In the genomic region with DNA sequence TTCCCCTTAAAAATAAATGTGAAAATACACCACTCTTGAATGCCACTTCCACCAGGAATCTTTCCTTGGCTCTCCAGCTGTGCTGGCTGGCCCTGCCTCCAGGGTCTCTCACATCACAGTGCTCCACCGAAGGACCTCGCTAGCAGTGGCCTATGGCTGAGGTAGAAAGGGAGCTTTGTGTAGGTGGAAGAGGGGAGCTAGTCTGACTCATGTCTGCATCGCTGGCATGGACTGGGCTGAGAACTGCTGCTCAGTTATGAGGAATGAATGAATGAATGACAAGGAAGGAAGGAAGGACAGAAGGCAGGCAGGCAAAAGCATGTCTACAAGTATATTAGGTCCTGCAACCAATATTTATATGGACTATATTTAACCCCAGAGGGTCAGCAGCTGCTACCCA, we compare ENCODE assay signal across 11 mouse cellular contexts. TPM values are rescaled to one million over a fixed set of nuclear protein-coding genes. Genes with fewer than 3 reads are reported as not detected.
DNase-seq lines count a peak whose midpoint lies in the region; ATAC-seq and TF ChIP-seq lines count a peak whose summit lies in the region.
"Had no signal": no experiment of that assay in that cellular context is flagged by ENCODE, and none has a peak within 500 bp of the region (broad histone marks: within the 10 kb centered on the region; RNA-seq: fewer than 3 reads in every experiment).

No protein-coding gene starts in this region.

- 0 out of 2 replicates have a peak overlapping the region, but pooled peaks have one; percentile 16 for H3K9ac ChIP-seq in heart, postnatal 0 days (replicated peaks; ENCODE audit: low read depth, low read length)
- H3K9ac ChIP-seq in limb, embryonic 12.5 days (replicated peaks), result peak overlapping the region; percentile 52; the same call in 1 of the 2 replicates

- peak overlapping the region; percentile 86 for H3K27ac ChIP-seq in heart, postnatal 0 days (ENCODE audit: low read depth)
- peak overlapping the region; percentile 91 for H3K27ac ChIP-seq in limb, embryonic 12.5 days

- no peak for TF ChIP-seq EP300 in heart, postnatal 0 days (IDR thresholded peaks at IDR 0.05; ENCODE audit: low read depth)

- peaks cover 55% of the 10 kb centered on the region for H3K4me1 ChIP-seq in heart, postnatal 0 days (ENCODE audit: control insufficient read depth, insufficient read depth)
- H3K4me1 ChIP-seq in limb, embryonic 12.5 days (replicated peaks), result peaks cover 65% of the 10 kb centered on the region

- H3K27me3 ChIP-seq in heart, postnatal 0 days (ENCODE audit: control insufficient read depth, insufficient read depth, low read length), result no peaks in the 10 kb centered on the region
- H3K27me3 ChIP-seq in limb, embryonic 12.5 days, result no peaks in the 10 kb centered on the region

- no peak for TF ChIP-seq CTCF in heart, postnatal 0 days (IDR thresholded peaks at IDR 0.05; ENCODE audit: low read depth)

- intact Hi-C loops in heart, postnatal 25 days (cut with DNase I), result no loop called here
- intact Hi-C loops in gastrocnemius, postnatal 14 days (cut with DNase I; ENCODE audit: low total_unique reads), result no loop called here

- no peaks in the 10 kb centered on the region for H3K9me3 ChIP-seq in heart, postnatal 0 days (replicated peaks; ENCODE audit: control insufficient read depth, low read length)
- H3K9me3 ChIP-seq in limb, embryonic 12.5 days, result no peaks in the 10 kb centered on the region

- no peaks in the 10 kb centered on the region for H3K36me3 ChIP-seq in heart, postnatal 0 days (replicated peaks; ENCODE audit: control insufficient read depth, insufficient read depth, low read length)
- peaks cover 35% of the 10 kb centered on the region for H3K36me3 ChIP-seq in limb, embryonic 12.5 days

- WGBS in heart, postnatal 0 days, result 22% methylated on average over 3 of the region's 3 CpGs
- 66% methylated on average over 3 of the region's 3 CpGs for WGBS in limb, embryonic 12.5 days

- no peak for DNase-seq in heart, postnatal 0 days (ENCODE audit: low spot score)
- no peak for DNase-seq in heart, postnatal 25 days (ENCODE audit: low spot score)
- peak; percentile 7 for DNase-seq in thymus, postnatal 25 days
- no peak for DNase-seq in thymus, postnatal 4 days
- no peak for DNase-seq in urinary bladder, adult 18-20 months (ENCODE audit: low spot score in 2 of 2)
- DNase-seq in ovary, postnatal 10 days (ENCODE audit: low spot score), result no peak
- DNase-seq in gastrocnemius, postnatal 14 days, result no peak

- no peak for ATAC-seq in heart, postnatal 0 days (ENCODE audit: insufficient read depth, low read depth)
- peak; percentile 35; the same call in 1 of the 2 replicates for ATAC-seq in limb, embryonic 12.5 days (ENCODE audit: insufficient number of reproducible peaks, insufficient read depth, low FRiP score, low TSS enrichment, low read depth)

- H3K4me3 ChIP-seq in heart, postnatal 0 days (ENCODE audit: low read depth, low read length), result no peak overlapping the region
- H3K4me3 ChIP-seq in limb, embryonic 12.5 days (replicated peaks), result no peak overlapping the region

- H3K4me2 ChIP-seq in heart, postnatal 0 days (ENCODE audit: low read depth, low read length), result peak overlapping the region; percentile 50; the same call in 1 of the 2 replicates
- H3K4me2 ChIP-seq in limb, embryonic 12.5 days, result peak overlapping the region; percentile 50

RNA-seq across cellular contexts. Expression of a gene that starts 16.2 kb away (rescaled TPM):
- 44.6 and 54.2 TPM in 2 replicates for total RNA-seq in heart, postnatal 0 days (2014; rRNA removed; ENCODE audit: low replicate concordance)
- 10.8 and 13.9 TPM in 2 replicates for polyA plus RNA-seq in heart, postnatal 0 days (2015; fragmentation: Nextera tagmentation; extraction: Ambion mirVana)
- 10 to 100 TPM; 23.5 to 27.4 TPM for total RNA-seq in heart, postnatal 25 days (2021)
- 33.9 and 36.0 TPM in 2 replicates for polyA plus RNA-seq in limb, embryonic 12.5 days (2016; fragmentation: Nextera tagmentation; extraction: Ambion mirVana)
- total RNA-seq in gastrocnemius, postnatal 14 days (2021), result 10 to 100 TPM; 14.5 to 19.3 TPM

RNA-seq across cellular contexts. Expression of a gene that starts 16.7 kb away (rescaled TPM):
- 0.15 TPM in 1 of 2 replicates, not detected in the other for total RNA-seq in heart, postnatal 0 days (2014; rRNA removed; ENCODE audit: low replicate concordance)
- not detected in 2 replicates for polyA plus RNA-seq in heart, postnatal 0 days (2015; fragmentation: Nextera tagmentation; extraction: Ambion mirVana)
- not detected for total RNA-seq in heart, postnatal 25 days (2021)
- polyA plus RNA-seq in limb, embryonic 12.5 days (2016; fragmentation: Nextera tagmentation; extraction: Ambion mirVana), result 0.14 TPM in 1 of 2 replicates, not detected in the other
- not detected for total RNA-seq in gastrocnemius, postnatal 14 days (2021)
- total RNA-seq: adrenal gland, postnatal 25 days; left cerebral cortex, adult 18-20 months had no signal

RNA-seq across cellular contexts. Expression of a gene that starts 31.2 kb away (rescaled TPM):
- not detected in 2 replicates for total RNA-seq in heart, postnatal 0 days (2014; rRNA removed; ENCODE audit: low replicate concordance)
- polyA plus RNA-seq in heart, postnatal 0 days (2015; fragmentation: Nextera tagmentation; extraction: Ambion mirVana), result 0.07 TPM in 1 of 2 replicates, not detected in the other
- not detected for total RNA-seq in heart, postnatal 25 days (2021)
- not detected in 2 replicates for polyA plus RNA-seq in limb, embryonic 12.5 days (2016; fragmentation: Nextera tagmentation; extraction: Ambion mirVana)
- not detected for total RNA-seq in gastrocnemius, postnatal 14 days (2021)
- total RNA-seq: adrenal gland, postnatal 25 days; neutrophil, adult 5-6 weeks had no signal

RNA-seq across cellular contexts. Expression of a gene that starts 46.2 kb away (rescaled TPM):
- not detected in 2 replicates for total RNA-seq in heart, postnatal 0 days (2014; rRNA removed; ENCODE audit: low replicate concordance)
- not detected in 2 replicates for polyA plus RNA-seq in heart, postnatal 0 days (2015; fragmentation: Nextera tagmentation; extraction: Ambion mirVana)
- total RNA-seq in heart, postnatal 25 days (2021), result not detected
- polyA plus RNA-seq in limb, embryonic 12.5 days (2016; fragmentation: Nextera tagmentation; extraction: Ambion mirVana), result not detected in 2 replicates
- not detected for total RNA-seq in gastrocnemius, postnatal 14 days (2021)
- total RNA-seq: adrenal gland, postnatal 25 days; left cerebral cortex, adult 18-20 months; neutrophil, adult 5-6 weeks had no signal

RNA-seq across cellular contexts. Expression of a gene that starts 48.0 kb away (rescaled TPM):
- total RNA-seq in heart, postnatal 0 days (2014; rRNA removed; ENCODE audit: low replicate concordance), result 28.1 and 189 TPM in 2 replicates
- polyA plus RNA-seq in heart, postnatal 0 days (2015; fragmentation: Nextera tagmentation; extraction: Ambion mirVana), result 6.6 and 8.0 TPM in 2 replicates
- 1 to 10 TPM; 6.8 to 8.9 TPM for total RNA-seq in heart, postnatal 25 days (2021)
- 17.5 and 19.4 TPM in 2 replicates for polyA plus RNA-seq in limb, embryonic 12.5 days (2016; fragmentation: Nextera tagmentation; extraction: Ambion mirVana)
- 1 to 10 TPM; 3.4 to 4.3 TPM for total RNA-seq in gastrocnemius, postnatal 14 days (2021)
